Mouse (Mus musculus) heart, embryonic 14.5 days (tissue): Measurements from ENCODE around the gene Adgrf2. TPM values are rescaled to one million over a fixed set of nuclear protein-coding genes. Genes with fewer than 3 reads are reported as not detected.

Source experiments
- ATAC-seq: fragments of 200-750 bp; cut with Nextera tagmentation; 2 replicates; pipeline ENCODE4 v1.8.0; 2017; ENCODE audit warnings: low read depth, moderate TSS enrichment; ENCODE audit not compliant: insufficient number of reproducible peaks, insufficient read depth, low FRiP score
- H3K27ac ChIP-seq, 2 experiments: fragments of 200-500 bp in 1 of 2; fragments of 300-500 bp in 1 of 2; sonication (generic) in 1 of 2; replicated peaks in 1 of 2; 2 replicates each; pipeline ENCODE4 v1.5.1; 2012 to 2014; ENCODE audit warnings: low read depth in 2 of 2, low read length in 2 of 2, control low read depth in 1 of 2, mild to moderate bottlenecking in 1 of 2, mixed read lengths in 1 of 2; ENCODE audit not compliant: control insufficient read depth in 1 of 2, insufficient read depth in 1 of 2
- H3K27me3 ChIP-seq: fragments of 300-500 bp; sonication (generic); 2 replicates; pipeline ENCODE4 v1.6.1; 2014; ENCODE audit warnings: mild to moderate bottlenecking, low read length, control low read depth; ENCODE audit not compliant: control insufficient read depth, insufficient read depth
- H3K36me3 ChIP-seq: fragments of 300-500 bp; sonication (generic); 2 replicates; pipeline ENCODE4 v1.6.1; 2014; ENCODE audit warnings: mild to moderate bottlenecking, control low read depth, low read length, mixed read lengths; ENCODE audit not compliant: control insufficient read depth, insufficient read depth
- H3K4me1 ChIP-seq, 2 experiments: fragments of 200-500 bp in 1 of 2; fragments of 300-500 bp in 1 of 2; sonication (generic) in 1 of 2; 2 replicates each; pipeline ENCODE4 v1.6.1; 2012 to 2014; ENCODE audit warnings: low read length in 2 of 2, control low read depth in 1 of 2, mixed read lengths in 1 of 2; ENCODE audit not compliant: control insufficient read depth in 2 of 2, insufficient read depth in 2 of 2
- H3K4me2 ChIP-seq: fragments of 300-500 bp; sonication (generic); 2 replicates; pipeline ENCODE4 v1.6.1; 2014; ENCODE audit warnings: mild to moderate bottlenecking, low read length
- H3K4me3 ChIP-seq, 2 experiments: fragments of 200-500 bp in 1 of 2; fragments of 300-500 bp in 1 of 2; sonication (generic) in 1 of 2; 2 replicates each; pipeline ENCODE4 v1.5.1; 2012 to 2014; ENCODE audit warnings: low read length in 2 of 2, mild to moderate bottlenecking in 2 of 2, control low read depth in 1 of 2, low read depth in 1 of 2, moderate library complexity in 1 of 2; ENCODE audit not compliant: control insufficient read depth in 1 of 2, insufficient read depth in 1 of 2
- H3K9ac ChIP-seq: fragments of 300-500 bp; sonication (generic); 2 replicates; pipeline ENCODE4 v1.6.1; 2014; ENCODE audit warnings: mild to moderate bottlenecking, low read length
- H3K9me3 ChIP-seq: fragments of 300-500 bp; sonication (generic); 2 replicates; pipeline ENCODE4 v1.6.1; 2016; ENCODE audit warnings: low read length, control low read depth; ENCODE audit not compliant: control insufficient read depth
- WGBS: fragments of 180-500 bp; shearing (Covaris S2); extraction: QIAGEN DNeasy Blood & Tissue Kit; methylation state at CpG from one replicate; pipeline ENCODE4 v1.1.7; 2014; 5-methylcytosine and 5-hydroxymethylcytosine counted together
- polyA plus RNA-seq: library from polyadenylated mRNA; unstranded; fragments of >200 nt; fragmentation: Nextera tagmentation; extraction: Ambion mirVana; gene quantifications from 2 replicates; pipeline ENCODE4 v1.2.1, GENCODE M21; 2014

Adgrf2 gene
- polyA plus RNA-seq: 0.13 and 0.15 TPM in 2 replicates

DNA sequence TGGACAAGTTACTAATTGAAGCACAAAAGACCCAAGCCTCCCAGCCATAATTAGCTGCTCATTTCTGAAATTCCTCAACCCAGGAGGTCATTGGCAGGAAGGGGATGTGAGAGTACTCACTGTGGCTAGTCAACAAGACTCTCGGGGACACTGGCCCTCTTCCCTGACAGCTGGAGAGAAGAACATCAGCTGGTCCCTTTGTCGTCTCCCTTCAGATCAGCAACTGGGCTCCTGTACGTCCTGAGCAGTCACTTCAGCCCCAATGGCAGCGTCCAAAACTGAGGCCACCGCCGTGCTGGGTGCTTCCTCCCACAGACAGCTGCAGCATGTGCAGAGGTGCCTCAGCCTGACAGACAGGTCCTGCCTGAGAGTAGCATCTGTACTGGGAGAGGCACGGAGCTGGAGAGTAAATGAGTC is at the start of gene Adgrf2:
Gene Adgrf2, minus strand, starts transcription at position 379 of the 417 bp plus-strand sequence.
- H3K4me3 ChIP-seq: no peak within 1 kb of the TSS
- H3K9me3 ChIP-seq: no peaks in the 10 kb centered on the region
- H3K4me1 ChIP-seq: peaks cover 3 to 9% of the 10 kb centered on the region in 2 experiments; a peak in 3 of 4 replicates
- peak within 1 kb of the TSS; percentile 47 for H3K4me2 ChIP-seq
- H3K27ac ChIP-seq: no peak within 1 kb of the TSS
- 12% methylated on average over 7 of the region's 7 CpGs for WGBS
- H3K9ac ChIP-seq: no peak within 1 kb of the TSS
- ATAC-seq: no peak
- no peaks in the 10 kb centered on the region for H3K27me3 ChIP-seq
- H3K36me3 ChIP-seq: no peaks in the 10 kb centered on the region

DNA sequence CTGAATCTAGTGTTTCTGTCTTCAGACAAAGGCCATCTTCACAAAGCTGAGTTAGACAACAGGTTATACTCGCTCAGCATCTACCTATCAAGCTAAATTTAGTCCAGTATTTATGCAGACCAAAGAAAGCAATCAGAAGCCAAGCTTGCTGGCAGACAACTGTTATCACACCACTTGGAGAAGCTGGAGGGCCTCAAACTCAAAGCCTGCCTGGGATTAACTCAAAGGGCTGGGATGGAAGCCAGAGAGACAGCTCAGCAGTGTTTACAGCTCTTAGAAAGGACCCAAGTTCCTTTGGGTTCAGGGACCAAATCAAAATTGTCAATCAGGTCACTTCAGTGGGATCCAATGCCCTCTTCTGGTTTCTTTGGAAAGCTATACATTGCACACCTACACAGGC is 48.8 kb upstream of the Adgrf2 start:
- H3K27ac ChIP-seq: peak overlapping the region; percentile 44 to 63

DNA sequence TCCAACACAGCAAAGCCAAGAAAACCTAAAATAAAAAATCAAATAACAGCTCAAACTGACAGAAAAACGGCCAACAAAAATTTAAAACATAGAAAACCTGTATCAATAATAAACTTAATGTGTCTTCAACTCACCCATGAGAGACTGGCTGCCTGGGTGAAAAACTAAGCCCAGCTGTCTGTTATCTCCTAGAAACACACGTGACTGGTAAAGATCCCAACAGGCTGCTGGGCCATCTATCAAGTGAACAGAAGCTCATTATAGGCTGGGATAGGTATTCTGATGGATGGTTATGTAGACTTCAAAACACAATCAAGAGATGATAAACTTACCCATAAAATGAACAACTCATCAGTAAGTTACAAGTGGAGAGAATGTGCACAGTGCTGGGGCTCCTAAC is 47.7 kb upstream of the Adgrf2 start:
- H3K4me3 ChIP-seq: no peak overlapping the region
- 53% methylated on average over 2 of the region's 2 CpGs for WGBS
- ATAC-seq: no peak

More for the DNA sequence above, 48.8 kb upstream of the Adgrf2 start:
- Histone ChIP-seq H3K4me2 (no peak overlapping the region), H3K27me3 (no peaks in the 10 kb centered on the region), H3K36me3 (peaks cover 16% of the 10 kb centered on the region), H3K9me3 (no peaks in the 10 kb centered on the region), H3K4me1 (peaks cover 3 to 18% of the 10 kb centered on the region in 2 experiments), H3K9ac (no peak overlapping the region), H3K4me3 (no peak overlapping the region)
- no peak for ATAC-seq
- 25% methylated on average over 1 of the region's 1 CpGs for WGBS

GRCm38 (mm10) chr17:42788686-42789453 is 46.9 kb upstream of the Adgrf2 start:
- Histone ChIP-seq H3K4me2 (no peak overlapping the region), H3K9me3 (no peaks in the 10 kb centered on the region), H3K4me3 (no peak overlapping the region), H3K36me3 (peaks cover 11% of the 10 kb centered on the region), H3K9ac (no peak overlapping the region), H3K4me1 (peaks cover 3 to 18% of the 10 kb centered on the region in 2 experiments), H3K27me3 (no peaks in the 10 kb centered on the region), H3K27ac (no peak overlapping the region)
- WGBS: 70% methylated on average over 5 of the region's 5 CpGs
- peak; percentile 35 for ATAC-seq

More for the DNA sequence above, 47.7 kb upstream of the Adgrf2 start:
- H3K36me3 ChIP-seq: peaks cover 16% of the 10 kb centered on the region
- H3K9ac ChIP-seq: no peak overlapping the region
- H3K9me3 ChIP-seq: no peaks in the 10 kb centered on the region
- H3K27ac ChIP-seq: no peak overlapping the region
- H3K4me1 ChIP-seq: peaks cover 3 to 18% of the 10 kb centered on the region in 2 experiments
- no peak overlapping the region for H3K4me2 ChIP-seq
- no peaks in the 10 kb centered on the region for H3K27me3 ChIP-seq

GRCm38 (mm10) chr17:42782156-42782757 is 40.3 kb upstream of the Adgrf2 start:
- no peak for ATAC-seq
- H3K36me3 ChIP-seq: no peaks in the 10 kb centered on the region

DNA sequence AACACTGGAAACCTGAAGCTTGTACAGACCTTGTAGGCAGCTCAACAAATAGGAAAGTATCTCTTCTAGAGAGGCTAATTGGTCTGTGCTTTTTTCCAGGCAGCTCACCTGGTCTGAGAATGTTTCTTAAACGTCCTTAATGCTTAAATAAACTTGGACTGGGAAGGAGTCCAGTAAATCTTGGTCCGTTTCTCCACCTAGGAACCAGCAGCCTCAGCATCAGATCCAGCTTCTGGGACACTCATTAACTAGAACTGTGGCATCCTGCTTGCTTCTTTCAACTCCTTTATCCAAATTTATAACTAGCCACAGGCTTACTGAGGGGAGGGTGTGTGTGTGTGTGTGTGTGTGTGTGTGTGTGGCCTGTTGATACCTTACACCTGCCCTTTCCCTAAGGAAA is 11.8 kb upstream of the Adgrf2 start:
- H3K4me1 ChIP-seq: no peaks in the 10 kb centered on the region
- WGBS: 53% methylated on average over 2 of the region's 2 CpGs
- no peaks in the 10 kb centered on the region for H3K9me3 ChIP-seq
- no peak overlapping the region for H3K9ac ChIP-seq
- H3K36me3 ChIP-seq: no peaks in the 10 kb centered on the region
- H3K4me2 ChIP-seq: no peak overlapping the region
- ATAC-seq: no peak
- H3K4me3 ChIP-seq: no peak overlapping the region
- no peaks in the 10 kb centered on the region for H3K27me3 ChIP-seq
- no peak overlapping the region for H3K27ac ChIP-seq

More at GRCm38 (mm10) chr17:42782156-42782757, 40.3 kb upstream of the Adgrf2 start:
- Histone ChIP-seq H3K27me3 (no peaks in the 10 kb centered on the region), H3K9me3 (no peaks in the 10 kb centered on the region), H3K4me3 (no peak overlapping the region), H3K27ac (no peak overlapping the region), H3K4me1 (no peaks in the 10 kb centered on the region), H3K4me2 (no peak overlapping the region), H3K9ac (no peak overlapping the region)
- WGBS: 51% methylated on average over 7 of the region's 7 CpGs

DNA sequence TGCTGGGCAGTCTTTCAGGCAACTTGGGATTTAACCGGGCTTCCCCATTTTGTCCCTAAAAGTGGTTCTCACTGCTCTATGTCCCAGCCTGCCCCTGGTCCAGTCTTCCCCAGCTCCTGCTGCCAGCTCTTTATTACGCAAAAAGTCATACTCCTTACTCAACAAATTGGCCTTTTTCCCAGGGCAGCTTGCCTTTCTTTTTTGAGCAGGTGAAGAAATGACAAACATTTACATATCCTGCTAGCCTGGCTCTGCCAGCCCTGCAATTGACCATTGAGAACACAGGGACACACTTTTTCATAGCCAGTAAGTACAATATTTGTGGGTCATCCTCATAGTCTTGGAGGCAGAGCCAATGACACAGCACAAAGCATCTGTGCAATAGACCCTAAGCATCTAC is 10.2 kb upstream of the Adgrf2 start:
- H3K27ac ChIP-seq: no peak overlapping the region
- no peaks in the 10 kb centered on the region for H3K27me3 ChIP-seq
- H3K9me3 ChIP-seq: no peaks in the 10 kb centered on the region
- H3K4me1 ChIP-seq: no peaks in the 10 kb centered on the region
- no peak for ATAC-seq
- no peak overlapping the region for H3K4me2 ChIP-seq
- no peak overlapping the region for H3K4me3 ChIP-seq
- no peak overlapping the region for H3K9ac ChIP-seq
- WGBS: 90% methylated on average over 2 of the region's 2 CpGs
- H3K36me3 ChIP-seq: no peaks in the 10 kb centered on the region
